Mouse (Mus musculus): Measurements from ENCODE around the gene Pgam1. TPM values are rescaled to one million over a fixed set of nuclear protein-coding genes. Genes with fewer than 3 reads are reported as not detected.
"Not testable (repeated sequence)": the region's sequence is repeated elsewhere in the genome, so short reads cannot be mapped to it uniquely, and the experiment has no call there.

Gene Pgam1
- total RNA-seq (2021): 632 and 654 TPM in 2 replicates
- long read RNA-seq, experiment 1, transcript Pgam1-201 (4 exons, 1,775 nt): major isoform, 1,230 of 1,264 reads
- long read RNA-seq, experiment 1, partial matches to known transcripts: 23 of 1,264 reads
- long read RNA-seq, experiment 1, other reads (novel, unspliced or antisense): 10 of 1,264 reads
- long read RNA-seq, experiment 2, transcript Pgam1-201 (4 exons, 1,775 nt): major isoform, 747 of 772 reads
- long read RNA-seq, experiment 2, partial matches to known transcripts: 21 of 772 reads
- long read RNA-seq, experiment 2, other reads (novel, unspliced or antisense): 4 of 772 reads

- peak; percentile 99 for DNase-seq
Measured at GRCm38 (mm10) chr19:41911178-41912073, at the start of gene Pgam1. TSS of gene Pgam1 (plus strand) at chr19:41911923.

GRCm38 (mm10) chr19:41866707-41867106 lies 45.0 kb upstream of the Pgam1 start:
- no peak for DNase-seq

- DNase-seq: no peak
Measured at GRCm38 (mm10) chr19:41869296-41869695, 42.4 kb upstream of the Pgam1 start.

- DNase-seq: not testable (repeated sequence)
Measured at GRCm38 (mm10) chr19:41869946-41870345, 41.8 kb upstream of the Pgam1 start.

- no peak for DNase-seq
Measured at GRCm38 (mm10) chr19:41872285-41872684, 39.4 kb upstream of the Pgam1 start.

GRCm38 (mm10) chr19:41874356-41874755 lies 37.4 kb upstream of the Pgam1 start:
- DNase-seq: no peak

GRCm38 (mm10) chr19:41881842-41882241 lies 29.9 kb upstream of the Pgam1 start:
- no peak for DNase-seq

GRCm38 (mm10) chr19:41883882-41884281 lies 27.8 kb upstream of the Pgam1 start:
- DNase-seq: no peak

- DNase-seq: no peak
Measured at GRCm38 (mm10) chr19:41888191-41888590, 23.5 kb upstream of the Pgam1 start.

GRCm38 (mm10) chr19:41894959-41895358 lies 16.8 kb upstream of the Pgam1 start:
- DNase-seq: peak; percentile 22

- DNase-seq: peak; percentile 90
Measured at GRCm38 (mm10) chr19:41895460-41896318, 16.0 kb upstream of the Pgam1 start, which contains the start of gene Rrp12. TSS of gene Rrp12 (minus strand) at chr19:41896173.

- DNase-seq: no peak
Measured at GRCm38 (mm10) chr19:41896319-41896711, 15.4 kb upstream of the Pgam1 start.

GRCm38 (mm10) chr19:41898860-41899259 lies 12.9 kb upstream of the Pgam1 start:
- peak; percentile 61 for DNase-seq

GRCm38 (mm10) chr19:41900495-41901090 lies 11.1 kb upstream of the Pgam1 start:
- DNase-seq: no peak

GRCm38 (mm10) chr19:41901696-41902095 lies 10.0 kb upstream of the Pgam1 start:
- peak; percentile 64 for DNase-seq

- DNase-seq: no peak
Measured at GRCm38 (mm10) chr19:41902848-41903593, 8.7 kb upstream of the Pgam1 start.

GRCm38 (mm10) chr19:41905246-41905645 lies 6.5 kb upstream of the Pgam1 start:
- DNase-seq: no peak

- no peak for DNase-seq
Measured at GRCm38 (mm10) chr19:41906311-41907078, 5.2 kb upstream of the Pgam1 start.

- DNase-seq: no peak
Measured at GRCm38 (mm10) chr19:41907079-41907760, 4.5 kb upstream of the Pgam1 start.

GRCm38 (mm10) chr19:41908736-41909135 lies 3.0 kb upstream of the Pgam1 start:
- DNase-seq: no peak

Measured in adrenal gland, postnatal 14 days (tissue).